Mouse (Mus musculus) heart, postnatal 0 days (tissue): ENCODE measurements around the gene Kazn. TPM values are rescaled to one million over a fixed set of nuclear protein-coding genes. Genes with fewer than 3 reads are reported as not detected.

Source experiments
- ATAC-seq: fragments of 200-750 bp; cut with Nextera tagmentation; 2 replicates; pipeline ENCODE4 v1.8.0; 2017; ENCODE audit warnings: low read depth, moderate number of reproducible peaks, moderate library complexity; ENCODE audit not compliant: insufficient read depth
- DNase-seq: peaks from one replicate; pipeline ENCODE4 v3.0.0-alpha.2; 2016; ENCODE audit warnings: low spot score
- H3K27ac ChIP-seq: fragments of 300-500 bp; sonication (generic); 2 replicates; pipeline ENCODE4 v1.5.1; 2014; ENCODE audit warnings: low read depth, mild to moderate bottlenecking
- H3K27me3 ChIP-seq: fragments of 300-500 bp; sonication (generic); 2 replicates; pipeline ENCODE4 v1.6.1; 2014; ENCODE audit warnings: low read length, mixed read lengths; ENCODE audit not compliant: control insufficient read depth, insufficient read depth
- H3K36me3 ChIP-seq: fragments of 300-500 bp; sonication (generic); replicated peaks from 2 replicates; pipeline ENCODE4 v1.6.1; 2014; ENCODE audit warnings: low read length, mixed read lengths; ENCODE audit not compliant: control insufficient read depth, insufficient read depth
- H3K4me1 ChIP-seq: fragments of 300-500 bp; sonication (generic); 2 replicates; pipeline ENCODE4 v1.6.1; 2014; ENCODE audit warnings: antibody characterized with exemption; ENCODE audit not compliant: control insufficient read depth, insufficient read depth
- H3K4me2 ChIP-seq: fragments of 300-500 bp; sonication (generic); 2 replicates; pipeline ENCODE4 v1.6.1; 2014; ENCODE audit warnings: low read depth, mild to moderate bottlenecking, low read length, moderate library complexity
- H3K4me3 ChIP-seq: fragments of 300-500 bp; sonication (generic); 2 replicates; pipeline ENCODE4 v1.5.1; 2014; ENCODE audit warnings: low read depth, low read length
- H3K9ac ChIP-seq: fragments of 300-500 bp; sonication (generic); replicated peaks from 2 replicates; pipeline ENCODE4 v1.6.1; 2014; ENCODE audit warnings: low read depth, low read length, mixed read lengths
- H3K9me3 ChIP-seq: fragments of 300-500 bp; sonication (generic); replicated peaks from 2 replicates; pipeline ENCODE4 v1.6.1; 2016; ENCODE audit warnings: low read length; ENCODE audit not compliant: control insufficient read depth
- CTCF ChIP-seq: IDR thresholded peaks from 2 replicates; pipeline ENCODE4 v1.5.1; 2016; ENCODE audit warnings: antibody characterized with exemption, control low read depth, low read depth
- EP300 ChIP-seq: IDR thresholded peaks from 2 replicates; pipeline ENCODE4 v1.6.1; 2016; ENCODE audit warnings: antibody characterized with exemption, low read depth
- WGBS: fragments of 180-500 bp; shearing (Covaris S2); extraction: QIAGEN DNeasy Blood & Tissue Kit; methylation state at CpG from one replicate; pipeline ENCODE4 v1.1.7; 2014; 5-methylcytosine and 5-hydroxymethylcytosine counted together
- polyA plus RNA-seq: library from polyadenylated mRNA; unstranded; fragments of >200 nt; fragmentation: Nextera tagmentation; extraction: Ambion mirVana; gene quantifications from 2 replicates; pipeline ENCODE4 v1.2.1, GENCODE M21; 2015
- total RNA-seq: library from RNA; depleted of rRNA; stranded (reverse); fragments of >200 nt; gene quantifications from 2 replicates; pipeline ENCODE4 v1.2.3, GENCODE M21; 2014; ENCODE audit warnings: low replicate concordance

The Kazn gene
- total and polyA plus RNA-seq, 2 experiments from 2014 or later: 2.5 to 19.9 TPM

DNA sequence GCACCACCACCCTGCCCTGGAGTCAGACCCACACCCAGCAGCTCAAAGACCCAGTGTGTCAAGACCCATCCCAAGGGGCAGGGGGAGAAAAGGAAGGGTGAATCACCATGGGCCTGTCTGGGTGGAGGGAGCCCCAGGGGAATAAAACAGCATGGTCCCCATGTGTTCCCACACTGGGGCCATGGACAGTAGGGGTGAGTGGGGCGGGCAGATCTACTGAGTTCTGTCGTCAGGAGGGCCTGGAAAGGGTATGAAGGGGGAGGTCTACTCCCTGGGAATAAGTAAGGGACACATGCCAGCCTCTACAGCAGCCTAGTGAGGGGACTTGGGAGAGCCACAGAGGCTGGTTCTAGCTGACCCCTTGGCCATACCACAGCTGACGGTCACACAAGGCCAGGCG lies 57.6 kb downstream of the Kazn start:
- 86% methylated on average over 4 of the region's 4 CpGs for whole genome bisulfite sequencing
- H3K4me1 ChIP-seq: peaks cover 24% of the 10 kb centered on the region
- no peaks in the 10 kb centered on the region for H3K9me3 ChIP-seq
- no peak for DNase-seq
- TF ChIP-seq EP300 (no peak), CTCF (no peak)
- H3K27ac ChIP-seq: no peak overlapping the region
- H3K36me3 ChIP-seq: no peaks in the 10 kb centered on the region
- H3K4me3 ChIP-seq: no peak overlapping the region
- ATAC-seq: no peak
- no peak overlapping the region for H3K4me2 ChIP-seq
- no peak overlapping the region for H3K9ac ChIP-seq
- H3K27me3 ChIP-seq: no peaks in the 10 kb centered on the region

DNA sequence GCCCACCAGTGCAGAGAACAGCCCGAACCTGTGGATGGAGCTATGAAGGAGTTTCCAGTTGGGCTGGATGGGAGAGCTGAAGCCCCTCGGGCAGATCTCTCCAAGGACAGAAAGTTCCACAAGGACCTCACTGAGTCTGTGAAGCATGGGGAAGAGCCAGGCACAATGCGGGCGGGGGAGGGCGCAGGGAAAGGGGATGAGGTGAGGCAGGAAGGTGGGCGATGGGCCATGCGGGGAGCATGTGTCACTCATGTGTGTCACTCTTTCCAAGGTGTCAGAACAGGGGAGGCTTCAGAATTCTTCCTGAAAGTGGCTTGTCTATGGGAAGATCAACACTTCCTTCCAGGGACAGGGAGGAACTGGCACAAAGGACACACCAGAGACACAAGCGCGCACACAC lies 58.3 kb downstream of the Kazn start:
- no peaks in the 10 kb centered on the region for H3K27me3 ChIP-seq
- ATAC-seq (no peak), DNase-seq (no peak)
- WGBS: 78% methylated on average over 9 of the region's 9 CpGs
- peak overlapping the region; percentile 87 for H3K27ac ChIP-seq
- no peak overlapping the region for H3K4me2 ChIP-seq
- no peaks in the 10 kb centered on the region for H3K9me3 ChIP-seq
- no peak overlapping the region for H3K9ac ChIP-seq
- TF ChIP-seq CTCF (no peak), EP300 (no peak)
- H3K4me3 ChIP-seq: no peak overlapping the region
- no peaks in the 10 kb centered on the region for H3K36me3 ChIP-seq
- H3K4me1 ChIP-seq: peaks cover 24% of the 10 kb centered on the region

DNA sequence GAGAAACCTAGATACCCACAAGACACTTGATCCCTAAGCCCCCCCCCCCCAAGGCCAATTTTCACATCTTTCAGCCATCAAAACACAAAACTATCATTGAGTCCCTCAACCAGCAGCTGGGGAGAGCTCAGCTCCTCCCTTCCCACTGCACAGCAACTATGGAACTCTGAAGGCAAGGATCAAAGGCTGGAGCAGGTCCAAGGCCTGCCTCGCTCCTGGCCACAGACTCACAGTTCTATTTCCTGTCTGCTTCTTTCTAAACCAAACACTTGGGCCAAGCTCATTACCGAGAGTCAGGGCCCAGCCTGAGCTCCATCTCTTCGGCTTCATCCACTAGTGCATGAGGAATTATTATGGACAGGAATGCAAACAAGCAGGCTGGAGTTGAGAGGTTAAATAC lies 58.9 kb downstream of the Kazn start:
- Histone ChIP-seq H3K4me2 (no peak overlapping the region), H3K9ac (no peak overlapping the region), H3K36me3 (no peaks in the 10 kb centered on the region), H3K4me3 (no peak overlapping the region), H3K27me3 (no peaks in the 10 kb centered on the region), H3K4me1 (peaks cover 24% of the 10 kb centered on the region), H3K9me3 (no peaks in the 10 kb centered on the region), H3K27ac (peak overlapping the region; percentile 87)
- WGBS: 8% methylated on average over 3 of the region's 3 CpGs
- peak; percentile 62 for ATAC-seq
- DNase-seq: peak; percentile 69
- TF ChIP-seq CTCF: no peak
- no peak for TF ChIP-seq EP300

DNA sequence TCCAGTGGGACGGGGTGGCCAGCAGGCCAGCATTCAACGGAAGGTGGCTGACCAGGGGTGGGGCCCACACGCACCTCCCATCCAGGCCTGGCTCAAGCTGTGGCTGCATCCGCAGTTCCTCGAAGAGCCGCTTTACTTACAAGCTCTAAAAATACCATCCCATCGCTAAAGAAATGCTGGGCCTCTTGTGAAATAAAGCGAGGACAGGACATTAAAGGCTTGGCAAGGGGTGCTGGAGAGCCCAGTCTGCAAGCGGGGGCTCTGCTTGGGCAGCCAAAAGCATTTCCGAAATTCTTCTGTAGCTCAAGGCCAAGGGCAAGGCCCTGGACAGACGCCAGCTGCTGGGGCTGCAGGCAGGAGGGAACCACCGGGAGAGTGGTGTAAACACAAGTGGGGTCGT lies 59.7 kb downstream of the Kazn start:
- no peak overlapping the region; the same call in 1 of the 2 replicates for H3K9ac ChIP-seq
- H3K4me3 ChIP-seq: no peak overlapping the region
- H3K27me3 ChIP-seq: no peaks in the 10 kb centered on the region
- H3K27ac ChIP-seq: peak overlapping the region; percentile 87
- no peaks in the 10 kb centered on the region for H3K36me3 ChIP-seq
- WGBS: 5% methylated on average over 13 of the region's 13 CpGs
- TF ChIP-seq CTCF (no peak; the same call in 1 of the 2 replicates), EP300 (peak; percentile 78)
- peak overlapping the region; percentile 33 for H3K4me2 ChIP-seq
- peak; percentile 88 for DNase-seq
- H3K9me3 ChIP-seq: no peaks in the 10 kb centered on the region
- H3K4me1 ChIP-seq: peaks cover 24% of the 10 kb centered on the region
- peak; percentile 81 for ATAC-seq

DNA sequence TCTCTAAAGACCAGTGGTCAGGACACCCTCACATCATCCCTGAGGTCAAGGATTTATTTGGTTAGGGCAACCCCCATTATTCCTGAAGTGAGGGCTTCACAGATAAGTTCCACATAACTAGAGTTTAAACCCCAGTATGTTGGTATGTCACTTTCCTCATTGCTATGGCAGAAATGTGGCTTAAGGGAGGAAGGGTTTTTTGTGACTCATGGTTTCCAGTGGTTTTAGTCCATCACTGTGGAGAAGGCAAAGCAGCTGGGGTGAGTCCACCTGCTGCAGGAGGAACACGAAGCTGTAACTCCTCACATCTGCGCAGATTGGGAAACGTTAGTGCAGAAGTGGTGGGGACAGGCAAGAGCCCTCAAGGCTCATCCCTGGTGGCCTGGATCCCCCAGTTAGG lies 62.5 kb downstream of the Kazn start:
- Histone ChIP-seq H3K27ac (no peak overlapping the region), H3K9me3 (no peaks in the 10 kb centered on the region), H3K4me1 (peaks cover 37% of the 10 kb centered on the region), H3K36me3 (no peaks in the 10 kb centered on the region), H3K4me3 (no peak overlapping the region), H3K4me2 (no peak overlapping the region), H3K9ac (no peak overlapping the region), H3K27me3 (no peaks in the 10 kb centered on the region)
- 92% methylated on average over 3 of the region's 3 CpGs for WGBS
- DNase-seq (no peak), ATAC-seq (no peak)
- no peak for TF ChIP-seq CTCF
- no peak for TF ChIP-seq EP300

DNA sequence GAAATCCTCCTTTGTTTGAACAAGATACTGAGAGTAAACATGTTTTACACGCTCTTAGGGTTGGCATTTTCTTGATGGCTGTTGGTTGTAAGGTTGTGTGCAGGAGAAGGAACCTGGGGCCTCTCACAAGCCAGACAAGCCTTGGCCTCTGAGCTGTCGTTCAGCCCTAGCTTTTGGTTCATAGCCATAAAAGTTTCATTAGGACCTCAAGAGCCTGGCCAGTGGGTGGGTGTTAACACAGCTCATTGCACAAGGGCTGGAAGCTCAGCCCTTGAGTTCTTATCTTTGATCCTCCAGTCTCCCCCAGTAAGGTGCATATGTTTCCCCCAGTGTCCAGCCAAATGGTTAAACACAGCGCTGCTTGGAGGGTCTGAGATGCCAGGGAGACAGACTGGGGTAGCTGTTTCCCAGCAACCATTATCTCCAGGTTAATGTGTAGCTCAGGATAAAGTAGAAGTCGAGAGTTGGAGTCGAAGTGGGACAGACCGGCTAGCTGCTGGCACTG lies 65.2 kb downstream of the Kazn start:
- Histone ChIP-seq H3K36me3 (no peaks in the 10 kb centered on the region), H3K4me3 (no peak overlapping the region), H3K4me2 (no peak overlapping the region), H3K27ac (no peak overlapping the region), H3K27me3 (no peaks in the 10 kb centered on the region), H3K9ac (no peak overlapping the region), H3K9me3 (no peaks in the 10 kb centered on the region), H3K4me1 (peaks cover 25% of the 10 kb centered on the region)
- ATAC-seq (0 out of 2 replicates have a peak, but pooled peaks have one; percentile 28), DNase-seq (no peak)
- TF ChIP-seq EP300 (no peak), CTCF (no peak)
- WGBS: 28% methylated on average over 6 of the region's 6 CpGs
